Mouse (Mus musculus) macrophage (primary cell): ENCODE measurements around the gene Rbm41. TPM values are rescaled to one million over a fixed set of nuclear protein-coding genes. Genes with fewer than 3 reads are reported as not detected.

Source experiments
- H3K27ac ChIP-seq: fragments of 350-480 bp; formaldehyde crosslinking; 2 replicates; pipeline ENCODE4 v1.9.0; 2021
- H3K36me3 ChIP-seq: fragments of 350-480 bp; formaldehyde crosslinking; 2 replicates; pipeline ENCODE4 v1.9.0; 2021; ENCODE audit errors: inconsistent target
- H3K4me3 ChIP-seq: fragments of 350-480 bp; formaldehyde crosslinking; 2 replicates; pipeline ENCODE4 v1.9.0; 2021; ENCODE audit errors: inconsistent target
- H3K79me2 ChIP-seq: fragments of 350-480 bp; formaldehyde crosslinking; 2 replicates; pipeline ENCODE4 v1.9.0; 2021; ENCODE audit errors: inconsistent target
- WGBS: methylation state at CpG from one replicate; pipeline ENCODE4 v1.1.7; 2026; ENCODE audit warnings: inconsistent platforms; ENCODE audit not compliant: missing documents; 5-methylcytosine and 5-hydroxymethylcytosine counted together
- polyA plus RNA-seq: library from polyadenylated mRNA; stranded (reverse); fragments of 250-400 nt; gene quantifications from 3 replicates; pipeline ENCODE4 v1.2.4, GENCODE M21; 2018; ENCODE audit warnings: inconsistent platforms

Gene Rbm41
- polyA plus RNA-seq, 1 experiment from 2014 or later, result 5.7 TPM

DNA sequence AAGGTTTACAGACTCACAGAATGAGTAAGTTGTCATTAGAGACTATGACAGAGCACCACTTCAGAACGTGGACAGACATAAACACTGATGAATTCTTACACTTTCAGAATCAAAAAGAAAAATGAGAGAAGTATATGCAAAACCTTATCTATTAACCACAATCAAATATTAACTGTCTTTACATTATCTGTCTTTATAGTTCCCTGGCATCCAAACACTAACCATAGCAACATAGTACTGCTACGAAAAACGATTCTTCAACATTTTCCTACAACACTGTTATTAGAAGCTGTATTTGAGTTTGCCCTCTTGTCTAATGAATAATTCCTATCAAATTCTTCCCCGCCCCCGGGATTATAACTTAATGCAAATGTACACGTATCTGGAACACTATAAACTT lies 157.3 kb downstream of the Rbm41 start:
- H3K4me3 ChIP-seq, result no peak overlapping the region
- 86% methylated on average over 5 of the region's 6 CpGs for WGBS
- H3K79me2 ChIP-seq, result no peaks in the 10 kb centered on the region
- H3K27ac ChIP-seq, result no peak overlapping the region
- no peaks in the 10 kb centered on the region for H3K36me3 ChIP-seq

Other genes starting within 250 kb of the Rbm41 start
- not detected in 3 replicates for gene Ripply1, start 216.2 kb downstream of the Rbm41 start, polyA plus RNA-seq
- not detected in 3 replicates for gene Cldn2, start 197.8 kb downstream of the Rbm41 start, polyA plus RNA-seq
- gene Morc4, start 126.9 kb downstream of the Rbm41 start, polyA plus RNA-seq, result 0.09 to 0.75 TPM (median 0.68 TPM) in 3 replicates
- gene Nup62cl, start 64.1 kb upstream of the Rbm41 start, polyA plus RNA-seq, result not detected in 3 replicates
- not detected in 3 replicates for gene Pih1h3b, start 64.3 kb upstream of the Rbm41 start, polyA plus RNA-seq